Mouse (Mus musculus) telencephalon, adult 2 months (tissue): ENCODE measurements at regions not wholly inside any gene's neighbourhood (a gene's known extent, or its start where the extent isn't known, plus 50 kb on each side); places are given as distances from the start of the nearest gene placed in this dataset.
A peak's percentile ranks its signal among the peaks of the same experiment; 100 is the strongest.

ENCODE experiments used
- DNase-seq: peaks from one replicate; pipeline ENCODE4 v3.0.0-alpha.2; 2011; ENCODE audit warnings: low read depth, low spot score

DNA sequence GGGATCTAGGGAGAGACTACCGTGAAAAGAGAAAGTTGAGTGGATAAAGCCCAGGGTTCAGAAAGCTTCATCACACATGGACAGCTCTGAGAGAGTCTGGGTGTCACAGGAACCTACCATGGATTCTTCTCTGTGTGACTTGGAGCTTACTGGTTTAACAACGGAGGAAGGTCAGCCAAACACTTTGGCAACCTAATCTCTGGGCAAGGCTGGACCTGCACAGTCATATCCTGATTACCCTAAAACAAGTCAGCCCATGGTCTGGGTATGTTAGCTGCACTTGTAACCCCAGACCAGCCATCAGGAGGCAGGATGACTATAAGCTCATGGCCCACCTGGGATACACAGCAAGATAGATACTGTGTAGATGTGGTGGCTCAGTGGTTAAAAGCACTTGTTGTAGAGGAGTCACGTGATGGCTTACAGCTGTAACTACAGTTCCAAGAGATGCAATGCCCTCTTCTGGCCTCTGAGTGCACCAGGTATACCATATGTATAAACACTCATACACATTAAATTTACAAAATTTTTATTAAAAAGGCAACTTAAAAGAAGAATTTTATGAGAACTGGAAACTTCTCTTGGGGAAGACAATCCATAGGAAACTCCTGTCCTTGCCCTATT lies 85.0 kb upstream of the Serbp1 start:
- no peak for DNase-seq

- no peak for DNase-seq
Measured at GRCm38 (mm10) chr6:67151515-67151914, 86.5 kb upstream of the Serbp1 start.

DNA sequence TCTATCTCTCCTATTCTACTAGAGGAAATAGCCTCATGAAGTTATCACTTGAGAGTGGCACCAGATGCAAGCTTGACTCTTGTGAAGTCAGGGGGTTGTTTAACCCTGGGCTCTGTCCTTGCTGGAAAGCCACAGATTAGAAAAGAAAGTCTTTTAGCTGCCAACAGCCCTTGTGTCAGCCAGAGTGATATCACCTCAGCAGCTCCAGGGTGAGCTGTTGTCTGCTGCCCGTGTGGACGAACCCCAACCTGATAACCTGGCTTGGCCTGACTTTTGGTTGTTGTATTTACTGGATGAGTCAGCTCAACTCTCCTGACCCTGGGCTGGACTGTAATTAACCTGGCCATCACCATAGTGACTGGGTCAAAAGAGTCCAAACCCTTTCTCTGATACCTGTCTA lies 88.6 kb upstream of the Serbp1 start:
- no peak for DNase-seq

DNA sequence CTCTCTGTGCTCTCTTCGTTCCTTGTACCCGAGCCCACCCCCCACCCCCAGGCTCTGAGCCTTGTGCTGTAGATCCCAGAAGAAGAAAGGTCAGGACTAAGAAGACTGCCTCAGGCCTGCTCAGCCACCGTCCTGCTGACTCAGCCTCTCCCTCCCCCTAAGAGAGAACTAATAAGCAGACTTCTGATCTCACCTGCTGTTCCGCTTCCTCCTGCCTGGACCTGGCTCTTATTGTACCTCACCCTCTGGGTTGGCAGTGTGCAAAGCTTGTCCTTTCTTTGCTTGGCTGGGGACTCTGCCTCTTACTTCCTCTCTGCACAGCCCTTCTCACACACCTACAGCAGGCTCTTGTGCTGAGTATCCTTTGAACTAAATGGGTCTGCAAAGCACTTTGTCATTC lies 91.3 kb upstream of the Serbp1 start:
- DNase-seq = no peak

GRCm38 (mm10) chr6:67145969-67146368 lies 92.0 kb upstream of the Serbp1 start:
- DNase-seq = no peak

DNA sequence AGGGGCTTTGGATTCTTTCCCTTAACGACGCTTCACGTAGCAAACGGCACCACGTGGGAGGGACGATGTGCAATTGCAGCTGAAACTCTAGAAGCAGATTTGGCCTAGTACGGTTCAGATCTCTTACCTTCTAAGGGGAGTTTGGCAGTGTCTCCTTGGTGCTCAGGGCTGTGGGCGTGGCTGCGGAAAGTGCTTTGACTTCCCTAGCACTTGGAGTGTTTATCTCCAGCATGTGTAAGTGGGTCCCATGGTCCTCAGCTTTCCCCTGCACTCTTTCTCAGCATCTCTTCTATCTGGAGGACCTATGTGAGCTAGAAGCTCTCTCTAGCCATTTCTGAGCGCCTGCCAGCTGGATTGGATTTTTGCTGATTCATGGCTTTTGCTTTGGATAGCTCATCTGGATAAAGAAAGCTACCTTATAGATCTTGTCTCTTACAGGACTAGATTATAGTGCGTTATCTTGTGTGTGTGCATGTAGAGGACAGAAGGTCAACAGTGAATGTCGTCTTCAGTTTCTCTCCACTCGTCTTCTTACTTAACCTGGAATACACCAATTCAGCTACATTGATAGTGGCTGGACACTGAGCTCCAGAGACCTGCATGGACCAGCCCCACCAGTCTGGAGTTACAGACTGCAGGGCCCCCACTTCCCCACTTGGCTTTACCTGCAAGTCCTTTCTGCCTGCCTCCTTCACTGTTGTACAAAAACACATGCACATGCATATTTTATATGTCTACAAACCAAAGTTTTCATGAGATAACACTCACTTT lies 92.8 kb upstream of the Serbp1 start:
- DNase-seq = no peak

DNA sequence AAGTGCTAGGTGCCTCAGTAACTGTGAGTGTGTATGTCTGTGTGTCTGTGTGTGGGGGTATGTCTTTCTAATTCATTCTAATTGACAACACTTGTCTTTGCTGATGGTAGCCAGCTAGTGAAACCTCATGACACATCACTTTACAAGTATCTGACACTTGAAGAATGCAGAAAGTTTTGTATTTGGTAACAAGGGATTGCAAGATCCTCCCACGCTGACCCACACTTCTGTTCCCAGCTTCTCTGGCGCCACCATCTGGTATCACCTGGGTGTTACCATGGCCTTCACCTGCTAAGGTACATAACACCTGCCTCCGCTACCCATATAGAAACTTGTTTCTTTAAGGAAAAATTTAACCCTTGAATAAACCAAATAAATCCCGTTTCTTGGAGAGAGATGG lies 95.8 kb upstream of the Serbp1 start:
- DNase-seq = no peak

DNA sequence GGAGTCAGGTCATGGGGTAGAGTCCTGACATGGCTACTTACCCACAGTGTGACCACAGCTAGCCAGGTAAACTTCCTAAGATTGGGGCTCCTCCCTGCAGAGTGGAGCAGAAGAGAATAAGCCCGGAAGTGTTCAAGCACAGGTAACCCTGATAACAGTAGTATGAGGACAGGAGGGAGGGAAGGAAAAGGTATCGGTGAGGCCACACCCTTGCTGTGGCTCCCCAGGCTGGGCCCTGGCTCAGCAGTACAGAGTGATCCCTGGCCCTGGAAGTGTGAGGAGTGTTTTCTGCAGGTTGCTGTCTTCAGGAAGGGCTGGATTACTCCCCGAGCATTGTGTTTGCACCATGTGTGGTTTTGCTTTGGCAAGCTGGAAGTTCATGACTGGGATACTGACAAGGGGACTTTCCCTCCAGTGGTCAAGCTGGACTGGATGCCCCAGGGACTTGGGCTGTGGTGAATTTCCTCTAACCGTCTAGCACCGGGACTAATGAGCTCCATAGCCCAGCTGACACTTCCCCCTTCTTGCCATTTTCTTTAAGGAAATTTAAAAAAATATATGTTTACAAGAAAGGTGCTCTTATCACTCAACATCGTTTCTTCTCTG lies 97.2 kb upstream of the Serbp1 start:
- no peak for DNase-seq

DNA sequence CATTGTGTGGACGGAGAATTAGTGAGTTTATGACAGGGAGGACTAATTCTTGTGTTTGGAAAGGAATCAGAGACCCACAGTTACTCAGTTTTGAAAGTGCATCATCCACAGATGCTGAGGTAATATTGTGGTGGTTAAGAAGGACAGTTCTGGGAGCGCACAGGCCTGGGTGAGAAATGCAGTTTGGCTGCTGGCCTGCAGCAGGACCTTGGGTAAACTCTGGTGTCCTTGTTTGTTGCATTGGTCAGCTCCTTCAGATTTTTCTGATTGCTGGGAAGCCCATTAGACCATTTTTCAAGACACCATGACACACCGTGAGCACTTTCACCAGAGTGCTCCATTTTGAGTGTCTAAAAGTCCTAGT lies 99.0 kb upstream of the Serbp1 start:
- no peak for DNase-seq

GRCm38 (mm10) chr6:67138302-67139011 lies 99.5 kb upstream of the Serbp1 start:
- no peak for DNase-seq

DNA sequence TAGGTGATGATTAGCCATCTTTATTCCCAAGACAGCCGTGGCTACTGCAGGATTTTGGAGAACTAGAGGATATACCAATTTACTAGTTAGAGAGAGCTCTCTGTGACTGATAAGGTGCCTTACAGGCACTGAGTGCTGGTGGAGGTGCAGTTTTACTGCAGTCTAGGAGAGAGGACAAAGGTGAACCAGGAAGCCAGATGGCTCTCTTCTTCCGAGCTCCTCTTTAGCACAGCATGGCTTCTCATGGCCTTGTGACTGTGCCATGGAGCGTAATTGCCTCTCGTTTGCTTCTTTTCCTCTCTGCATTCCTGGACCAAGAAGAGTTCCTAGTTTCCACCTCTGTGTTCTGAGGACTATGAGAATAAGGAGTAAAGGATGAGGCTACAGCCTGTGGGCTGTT lies 100.2 kb upstream of the Gadd45a start:
- no peak for DNase-seq

DNA sequence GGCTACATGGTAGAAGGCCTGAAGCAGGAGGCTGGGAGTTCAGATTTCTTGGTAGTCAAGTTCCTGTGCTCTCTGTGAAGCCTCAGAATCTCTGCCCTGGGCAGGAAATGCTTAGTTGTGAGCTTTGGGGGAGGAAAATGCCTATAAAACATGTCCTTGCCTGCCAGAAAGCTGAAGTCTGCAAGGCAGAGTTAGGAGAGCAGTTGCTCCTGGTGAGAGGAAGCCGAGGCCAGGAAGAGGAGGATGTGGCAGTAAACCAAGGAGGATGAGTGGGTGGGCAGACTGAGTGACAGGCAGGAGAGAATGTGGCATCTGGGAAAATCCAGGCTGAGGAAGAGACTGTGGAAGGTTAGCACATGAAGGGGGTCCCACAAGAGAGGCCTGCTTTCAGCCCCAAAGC lies 97.7 kb upstream of the Gadd45a start:
- DNase-seq = peak; percentile 42

DNA sequence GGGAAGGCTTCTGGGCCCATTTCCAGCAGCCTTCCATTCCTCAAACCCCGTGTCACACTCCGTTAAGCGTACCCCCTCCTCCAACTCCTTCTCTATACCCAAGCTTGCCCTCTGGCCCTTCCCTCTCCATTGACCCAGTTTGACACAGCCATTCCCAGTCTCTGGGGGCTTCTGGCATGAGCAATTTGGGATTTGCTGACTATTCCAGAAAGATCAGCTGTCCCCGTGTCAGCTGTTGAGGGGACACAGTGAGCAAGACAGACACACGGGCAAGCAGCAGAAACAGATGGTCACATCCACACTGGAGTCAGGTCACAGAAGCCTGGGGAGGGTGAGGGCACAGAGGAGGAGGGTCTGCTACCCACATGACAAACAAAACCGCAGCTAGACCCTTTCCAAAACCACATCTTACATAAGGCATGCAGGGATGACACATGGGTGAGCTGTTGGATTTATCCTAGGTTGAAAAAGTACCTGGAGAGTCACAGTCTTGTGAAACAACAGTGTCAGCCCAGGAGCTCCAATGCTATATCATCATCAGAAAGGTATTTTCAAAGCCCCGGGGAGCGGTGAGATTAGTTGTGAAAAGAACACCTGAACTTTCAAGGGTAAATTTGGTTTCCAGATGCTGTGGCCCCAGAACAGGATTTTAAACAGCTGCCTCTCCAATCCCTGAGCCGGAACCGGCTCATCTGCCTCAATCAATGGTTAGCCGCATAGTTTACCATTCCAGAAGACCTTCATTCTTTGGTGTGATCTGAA lies 93.5 kb upstream of the Gadd45a start:
- no peak for DNase-seq

DNA sequence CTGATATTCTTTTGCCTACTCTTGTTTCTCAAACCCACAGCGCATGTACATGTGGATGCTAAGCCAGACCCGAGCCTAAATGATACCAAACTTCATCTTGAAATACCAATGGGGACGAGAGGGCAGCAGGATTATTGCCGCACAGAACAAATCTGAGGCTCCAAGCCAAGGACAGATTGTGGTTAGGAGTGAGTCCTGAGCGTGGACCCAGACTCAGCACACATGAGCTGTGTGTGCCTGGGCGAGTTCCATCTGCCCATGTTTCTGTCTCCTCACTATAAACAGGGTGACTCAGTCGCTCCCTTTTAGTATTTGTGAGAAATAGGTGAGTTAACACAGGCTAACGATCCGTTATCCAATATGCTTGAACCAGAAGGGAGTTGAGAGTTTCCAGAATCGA lies 92.4 kb upstream of the Gadd45a start:
- DNase-seq = peak; percentile 31

DNA sequence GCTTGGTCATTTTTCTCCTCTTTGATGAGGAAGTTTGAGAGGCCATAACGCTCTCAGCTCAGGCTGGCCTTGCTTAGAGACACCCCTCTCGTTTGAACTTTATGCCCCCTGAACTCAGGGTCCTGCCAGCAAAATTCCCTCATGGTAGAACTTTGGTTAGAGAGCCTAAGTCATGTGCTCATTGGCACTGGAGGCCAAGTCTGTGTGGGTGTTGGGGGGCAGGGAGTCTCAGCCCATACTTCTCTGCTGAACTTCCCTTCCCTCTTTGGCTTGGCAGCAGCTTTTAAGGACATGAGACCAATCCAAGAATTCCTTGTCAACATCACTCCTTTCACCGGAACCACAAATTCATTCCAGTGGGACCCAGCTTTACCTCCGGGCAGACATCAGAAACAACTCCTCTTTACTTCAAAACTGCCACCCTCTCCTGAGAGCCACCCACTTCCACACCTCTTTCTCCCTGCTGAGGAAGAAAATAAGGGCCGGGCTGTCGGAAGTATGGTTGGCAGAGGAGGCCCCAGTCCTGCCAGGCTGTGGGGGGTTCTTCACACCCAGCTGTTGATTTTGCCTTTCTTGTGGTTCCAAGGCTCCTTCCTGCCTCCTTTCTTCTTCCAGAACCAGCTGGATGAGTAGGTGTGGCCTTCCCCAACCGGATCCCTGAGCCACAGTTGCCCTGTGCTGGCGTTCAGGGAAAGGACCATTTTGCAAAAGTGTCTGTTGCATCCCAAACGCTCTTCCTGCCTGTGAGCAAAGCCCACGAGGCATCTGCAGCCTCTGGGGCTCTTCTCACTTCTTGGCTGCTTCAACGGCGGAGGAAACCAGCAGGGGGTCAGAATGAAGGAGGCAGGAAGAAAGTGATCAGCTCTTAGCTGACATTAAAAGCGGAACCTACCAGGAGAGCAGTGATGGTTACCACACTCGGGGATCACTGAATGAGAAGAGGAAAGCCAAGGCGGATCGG lies 91.5 kb upstream of the Gadd45a start:
- DNase-seq = peak; percentile 67

GRCm38 (mm10) chr6:67127727-67128126 lies 90.5 kb upstream of the Gadd45a start:
- DNase-seq = no peak

DNA sequence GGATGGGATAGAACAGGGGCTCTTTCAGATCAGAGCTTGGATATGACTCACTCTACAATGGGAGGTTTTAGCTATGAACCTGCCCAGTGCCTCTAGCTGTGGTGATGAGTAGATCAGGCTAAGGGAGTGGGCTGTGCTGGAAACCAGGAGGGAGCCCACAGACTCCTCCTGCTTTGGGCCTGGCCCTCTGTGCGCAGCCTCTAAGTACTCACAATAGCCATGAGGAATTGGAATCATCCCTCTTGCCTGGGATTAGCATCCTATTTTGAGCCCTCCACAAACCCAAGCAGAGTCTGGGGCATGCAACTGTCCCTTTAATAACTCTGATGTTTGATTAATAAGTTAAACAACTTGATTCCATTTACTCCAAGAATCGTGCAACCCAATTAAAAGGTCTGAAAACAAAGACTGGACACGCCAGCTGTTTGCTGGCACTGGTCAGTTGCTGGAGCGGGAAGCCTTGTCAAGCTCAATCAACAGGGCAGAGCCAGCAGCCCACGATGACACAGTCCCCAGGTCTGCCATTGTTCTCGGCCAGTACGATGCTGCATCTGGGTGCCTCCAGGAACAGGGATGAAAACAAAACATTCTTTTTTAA lies 88.6 kb upstream of the Gadd45a start:
- no peak for DNase-seq

- no peak for DNase-seq
Measured at GRCm38 (mm10) chr6:67124089-67124488, 86.8 kb upstream of the Gadd45a start.

DNA sequence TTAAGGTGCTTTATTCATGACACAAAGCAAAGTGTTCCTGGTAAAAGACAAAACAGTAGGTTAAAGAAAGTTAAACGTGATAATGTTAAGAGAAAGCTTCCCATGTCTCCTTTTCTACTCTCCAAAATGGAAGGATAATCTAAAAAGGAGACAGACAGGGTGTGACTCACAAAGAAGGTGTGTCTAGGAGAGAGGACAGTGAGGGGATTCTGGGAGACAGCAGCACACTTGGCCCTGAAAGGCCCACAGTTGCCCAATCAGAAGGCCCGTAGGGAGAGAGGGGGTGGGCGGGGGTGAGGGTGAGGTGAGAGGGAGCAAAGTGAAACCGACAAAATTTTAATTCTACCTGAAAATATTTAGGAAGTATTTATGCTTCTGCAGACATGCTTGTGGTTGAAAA lies 85.8 kb upstream of the Gadd45a start:
- DNase-seq = no peak

- no peak for DNase-seq
Measured at GRCm38 (mm10) chr6:67116306-67116705, 79.0 kb upstream of the Gadd45a start.
